12 mouse cellular contexts compared by ENCODE assay signal in the genomic region with DNA sequence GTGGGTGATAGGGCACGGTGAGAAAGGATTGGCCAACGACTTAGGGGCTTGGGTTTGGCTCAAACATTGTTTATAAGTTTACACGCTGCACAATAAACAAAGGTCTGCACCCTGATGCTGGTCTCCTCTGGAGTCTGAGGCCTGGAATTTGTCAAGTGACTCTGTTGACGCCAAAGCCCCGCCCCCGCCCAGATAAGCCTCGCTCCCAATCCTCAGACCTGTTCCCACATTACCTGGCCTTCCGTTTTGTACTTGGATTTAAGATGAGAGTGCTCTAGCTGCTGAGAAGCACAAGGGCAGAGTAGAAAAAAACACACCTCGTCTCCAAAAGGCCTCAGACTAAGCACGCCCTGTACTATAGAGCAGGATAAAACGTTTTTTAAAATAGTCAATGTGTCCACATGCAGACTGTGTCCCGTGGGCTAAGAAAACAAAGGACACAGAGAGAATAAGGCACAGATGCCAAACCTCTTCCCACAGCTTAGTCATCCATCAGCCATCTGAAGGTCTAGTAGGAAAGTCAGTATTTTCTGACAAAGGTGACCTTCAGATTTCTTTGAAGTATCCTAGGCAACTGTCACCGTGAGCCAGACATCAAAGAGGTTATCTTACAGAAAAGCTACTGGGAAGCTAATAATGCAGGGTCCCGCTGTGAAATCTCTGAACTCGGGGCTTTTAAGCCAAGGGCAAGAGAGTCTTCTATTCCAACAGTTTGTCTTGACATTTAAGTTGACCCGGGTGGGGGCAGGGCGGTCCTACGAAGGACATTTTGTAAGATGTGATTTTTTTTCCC. TPM values are rescaled to one million over a fixed set of nuclear protein-coding genes. Genes with fewer than 3 reads are reported as not detected.
DNase-seq lines count a peak whose midpoint lies in the region; ATAC-seq and TF ChIP-seq lines count a peak whose summit lies in the region.
"Had no signal": no experiment of that assay in that cellular context is flagged by ENCODE, and none has a peak within 500 bp of the region (broad histone marks: within the 10 kb centered on the region; RNA-seq: fewer than 3 reads in every experiment).

No protein-coding gene starts in this region.

- no peak for TF ChIP-seq CTCF in heart, postnatal 0 days (IDR thresholded peaks at IDR 0.05; ENCODE audit: low read depth)

- H3K4me2 ChIP-seq in heart, postnatal 0 days (ENCODE audit: low read depth, low read length): 0 out of 2 replicates have a peak overlapping the region, but pooled peaks have one; percentile 15
- H3K4me2 ChIP-seq in midbrain, embryonic 11.5 days: no peak overlapping the region
- H3K4me2 ChIP-seq: hindbrain, embryonic 15.5 days had no signal

- no peak for TF ChIP-seq EP300 in heart, postnatal 0 days (IDR thresholded peaks at IDR 0.05; ENCODE audit: low read depth)

- ATAC-seq in heart, postnatal 0 days (ENCODE audit: insufficient read depth, low read depth): peak; percentile 41; the same call in 1 of the 2 replicates
- ATAC-seq in midbrain, embryonic 11.5 days (ENCODE audit: low FRiP score): peak; percentile 62

- no peak overlapping the region for H3K4me3 ChIP-seq in heart, postnatal 0 days (ENCODE audit: low read depth, low read length)
- no peak overlapping the region for H3K4me3 ChIP-seq in midbrain, embryonic 11.5 days (ENCODE audit: low read depth, low read length)
- H3K4me3 ChIP-seq: hindbrain, embryonic 15.5 days had no signal

- no peaks in the 10 kb centered on the region for H3K27me3 ChIP-seq in heart, postnatal 0 days (ENCODE audit: control insufficient read depth, insufficient read depth, low read length)
- no peaks in the 10 kb centered on the region for H3K27me3 ChIP-seq in midbrain, embryonic 11.5 days (ENCODE audit: control insufficient read depth, insufficient read depth, low read length)
- H3K27me3 ChIP-seq: CH12.LX; hindbrain, embryonic 15.5 days had no signal

- WGBS in heart, postnatal 0 days: 19% methylated on average over 18 of the region's 18 CpGs
- 26% methylated on average over 18 of the region's 18 CpGs for WGBS in midbrain, embryonic 11.5 days

- H3K9ac ChIP-seq in heart, postnatal 0 days (replicated peaks; ENCODE audit: low read depth, low read length): no peak overlapping the region
- no peak overlapping the region for H3K9ac ChIP-seq in midbrain, embryonic 11.5 days (ENCODE audit: low read length)
- H3K9ac ChIP-seq: hindbrain, embryonic 15.5 days had no signal

- H3K27ac ChIP-seq in heart, postnatal 0 days (ENCODE audit: low read depth): no peak overlapping the region
- no peak overlapping the region; the same call in 1 of the 2 replicates for H3K27ac ChIP-seq in midbrain, embryonic 11.5 days (ENCODE audit: low read depth, low read length)
- H3K27ac ChIP-seq: hindbrain, embryonic 15.5 days; macrophage had no signal

- no peak for DNase-seq in heart, postnatal 0 days (ENCODE audit: low spot score)
- DNase-seq in heart, adult 9 months (ENCODE audit: low spot score in 2 of 2): no peak
- DNase-seq in WW6 (ENCODE audit: low read depth, low spot score): peak; percentile 36
- DNase-seq in brain, adult 2 months (ENCODE audit: low read depth, low spot score): peak; percentile 29
- no peak for DNase-seq in midbrain, embryonic 11.5 days (ENCODE audit: low spot score, missing footprints)
- DNase-seq in kidney, adult 11 months: no peak
- DNase-seq in thymus, adult 18-20 months: no peak
- DNase-seq in layer of hippocampus, postnatal 25 days (ENCODE audit: extremely low spot score in 1 of 2, low spot score in 1 of 2): no peak

- peaks cover 6% of the 10 kb centered on the region; the same call in 1 of the 2 replicates for H3K4me1 ChIP-seq in heart, postnatal 0 days (ENCODE audit: control insufficient read depth, insufficient read depth)
- H3K4me1 ChIP-seq in midbrain, embryonic 11.5 days (ENCODE audit: control insufficient read depth, insufficient read depth, low read length): peaks cover 3% of the 10 kb centered on the region; the same call in 1 of the 2 replicates

- H3K36me3 ChIP-seq in heart, postnatal 0 days (replicated peaks; ENCODE audit: control insufficient read depth, insufficient read depth, low read length): no peaks in the 10 kb centered on the region
- H3K36me3 ChIP-seq in midbrain, embryonic 11.5 days (ENCODE audit: control insufficient read depth, insufficient read depth, low read length): no peaks in the 10 kb centered on the region
- H3K36me3 ChIP-seq: hindbrain, embryonic 15.5 days had no signal

- H3K9me3 ChIP-seq in heart, postnatal 0 days (replicated peaks; ENCODE audit: control insufficient read depth, low read length): no peaks in the 10 kb centered on the region
- H3K9me3 ChIP-seq in midbrain, embryonic 11.5 days (ENCODE audit: control insufficient read depth, low read length): no peaks in the 10 kb centered on the region; the same call in 1 of the 2 replicates

RNA-seq across cellular contexts. Expression of gene Wif1, which starts 16.9 kb away (rescaled TPM):
- total RNA-seq in heart, postnatal 0 days (2014; rRNA removed; ENCODE audit: low replicate concordance): 5.5 and 7.3 TPM in 2 replicates
- 7.6 and 10.7 TPM in 2 replicates for polyA plus RNA-seq in heart, postnatal 0 days (2015; fragmentation: Nextera tagmentation; extraction: Ambion mirVana)
- 3.0 and 4.1 TPM in 2 replicates for polyA plus RNA-seq in midbrain, embryonic 11.5 days (2014; fragmentation: Nextera tagmentation; extraction: Ambion mirVana)
- under 1 TPM; 0.75 to 0.89 TPM for total RNA-seq in layer of hippocampus, postnatal 25 days (2021)
- total RNA-seq: CH12.LX; neutrophil, adult 5-6 weeks had no signal
- polyA plus RNA-seq: macrophage had no signal

RNA-seq across cellular contexts. Expression of gene Lemd3, which starts 37.8 kb away (rescaled TPM):
- total RNA-seq in heart, postnatal 0 days (2014; rRNA removed; ENCODE audit: low replicate concordance): 15.8 and 18.2 TPM in 2 replicates
- polyA plus RNA-seq in heart, postnatal 0 days (2015; fragmentation: Nextera tagmentation; extraction: Ambion mirVana): 1.8 and 2.1 TPM in 2 replicates
- 4.6 and 4.8 TPM in 2 replicates for polyA plus RNA-seq in midbrain, embryonic 11.5 days (2014; fragmentation: Nextera tagmentation; extraction: Ambion mirVana)
- total RNA-seq in layer of hippocampus, postnatal 25 days (2021): 10 to 100 TPM; 32.3 to 33.8 TPM

Comparison
In these comparisons a context has a peak if more than half of its experiments do, and no peak if none do; other contexts are left out.
1. DNase-seq: peak in WW6 (single experiment) and brain, adult 2 months (single experiment); none in heart, postnatal 0 days (single experiment), heart, adult 9 months (0 of 2), midbrain, embryonic 11.5 days (single experiment), kidney, adult 11 months (single experiment), thymus, adult 18-20 months (0 of 2) and layer of hippocampus, postnatal 25 days (0 of 2).